8 mouse cellular contexts compared by ENCODE assay signal in genomic region chr17:34593752-34594525, GRCm38 (mm10). TPM values are rescaled to one million over a fixed set of nuclear protein-coding genes. Genes with fewer than 3 reads are reported as not detected.
DNase-seq lines count a peak whose midpoint lies in the region; ATAC-seq and TF ChIP-seq lines count a peak whose summit lies in the region.

No protein-coding gene starts in this region.

- intact Hi-C loops in left cerebral cortex, adult 2 months (cut with DNase I): loop anchor here (1.0 to 5.0 kb wide), 2 partner anchors 8 to 562 kb away; partner anchors contain the start of genes Rxrb and Slc39a7

- ATAC-seq in embryonic facial prominence, embryonic 15.5 days (ENCODE audit: insufficient number of reproducible peaks, low FRiP score, low TSS enrichment, low read depth): no peak
- no peak for ATAC-seq in kidney, postnatal 0 days (replicated peaks; ENCODE audit: low FRiP score, low read depth)
- ATAC-seq in midbrain, embryonic 14.5 days (ENCODE audit: low FRiP score, low TSS enrichment): no peak

- peak overlapping the region; percentile 70 for H3K4me3 ChIP-seq in left cerebral cortex, adult 2 months
- H3K4me3 ChIP-seq in embryonic facial prominence, embryonic 15.5 days (replicated peaks): peak overlapping the region; percentile 78
- H3K4me3 ChIP-seq in kidney, postnatal 0 days (replicated peaks; ENCODE audit: low read depth, low read length): peak overlapping the region; percentile 81
- H3K4me3 ChIP-seq in midbrain, embryonic 14.5 days (replicated peaks; ENCODE audit: low read depth, low read length): peak overlapping the region; percentile 80

- no peak; the same call in 1 of the 2 replicates for TF ChIP-seq CTCF in left cerebral cortex, adult 2 months (IDR thresholded peaks at IDR 0.05)
- TF ChIP-seq CTCF in kidney, postnatal 0 days (IDR thresholded peaks at IDR 0.05; ENCODE audit: low read depth): no peak

- H3K36me3 ChIP-seq in embryonic facial prominence, embryonic 15.5 days: peaks cover 20% of the 10 kb centered on the region
- H3K36me3 ChIP-seq in kidney, postnatal 0 days (ENCODE audit: insufficient read depth, low read length): peaks cover 7% of the 10 kb centered on the region; the same call in 1 of the 2 replicates
- peaks cover 25% of the 10 kb centered on the region for H3K36me3 ChIP-seq in midbrain, embryonic 14.5 days (ENCODE audit: control insufficient read depth, insufficient read depth, low read length)

- no peaks in the 10 kb centered on the region for H3K9me3 ChIP-seq in embryonic facial prominence, embryonic 15.5 days (replicated peaks)
- no peaks in the 10 kb centered on the region for H3K9me3 ChIP-seq in kidney, postnatal 0 days (replicated peaks; ENCODE audit: low read length)
- no peaks in the 10 kb centered on the region for H3K9me3 ChIP-seq in midbrain, embryonic 14.5 days (ENCODE audit: control insufficient read depth, low read length)

- H3K27me3 ChIP-seq in embryonic facial prominence, embryonic 15.5 days: no peaks in the 10 kb centered on the region
- H3K27me3 ChIP-seq in kidney, postnatal 0 days (ENCODE audit: insufficient read depth, low read length): no peaks in the 10 kb centered on the region
- no peaks in the 10 kb centered on the region for H3K27me3 ChIP-seq in midbrain, embryonic 14.5 days (ENCODE audit: control insufficient read depth, insufficient read depth, low read length)

- H3K4me2 ChIP-seq in embryonic facial prominence, embryonic 15.5 days (replicated peaks): peak overlapping the region; percentile 78
- H3K4me2 ChIP-seq in kidney, postnatal 0 days (ENCODE audit: low read length): peak overlapping the region; percentile 98
- peak overlapping the region; percentile 97 for H3K4me2 ChIP-seq in midbrain, embryonic 14.5 days (ENCODE audit: low read length)

- H3K27ac ChIP-seq in left cerebral cortex, adult 2 months: no peak overlapping the region; the same call in 1 of the 2 replicates
- H3K27ac ChIP-seq in embryonic facial prominence, embryonic 15.5 days (replicated peaks): peak overlapping the region; percentile 98
- H3K27ac ChIP-seq in kidney, postnatal 0 days: peak overlapping the region; percentile 99
- H3K27ac ChIP-seq in midbrain, embryonic 14.5 days (replicated peaks; ENCODE audit: low read depth, low read length): peak overlapping the region; percentile 99

- DNase-seq in left cerebral cortex, adult 2 months (ENCODE audit: extremely low spot score in 1 of 2, low spot score in 2 of 2): peak in 1 of 2 experiments; percentile 26
- DNase-seq in left cerebral cortex, adult 18-20 months (ENCODE audit: low spot score in 2 of 2): no peak
- peak; percentile 77 for DNase-seq in kidney, postnatal 0 days (ENCODE audit: low spot score)
- peak; percentile 46 for DNase-seq in midbrain, embryonic 14.5 days
- DNase-seq in spleen, postnatal 14 days (ENCODE audit: low spot score in 2 of 2): no peak
- DNase-seq in layer of hippocampus, adult 11-12 months (ENCODE audit: low spot score): no peak
- DNase-seq in right cerebral cortex, adult 2 months (ENCODE audit: low spot score in 2 of 2): no peak

- 40% methylated on average over 32 of the region's 34 CpGs for WGBS in embryonic facial prominence, embryonic 15.5 days
- 31% methylated on average over 34 of the region's 34 CpGs for WGBS in kidney, postnatal 0 days
- 42% methylated on average over 34 of the region's 34 CpGs for WGBS in midbrain, embryonic 14.5 days

- H3K9ac ChIP-seq in embryonic facial prominence, embryonic 15.5 days: peak overlapping the region; percentile 93
- H3K9ac ChIP-seq in kidney, postnatal 0 days (ENCODE audit: low read depth, low read length): peak overlapping the region; percentile 96
- peak overlapping the region; percentile 96 for H3K9ac ChIP-seq in midbrain, embryonic 14.5 days (replicated peaks; ENCODE audit: low read length)

- peaks cover 76% of the 10 kb centered on the region for H3K4me1 ChIP-seq in embryonic facial prominence, embryonic 15.5 days
- H3K4me1 ChIP-seq in kidney, postnatal 0 days (replicated peaks; ENCODE audit: insufficient read depth, low read length): peaks cover 53% of the 10 kb centered on the region
- H3K4me1 ChIP-seq in midbrain, embryonic 14.5 days (ENCODE audit: control insufficient read depth, insufficient read depth, low read length): peaks cover 31% of the 10 kb centered on the region

RNA-seq across cellular contexts. Expression of gene Pbx2, which starts 2.9 kb away (rescaled TPM):
- total RNA-seq in left cerebral cortex, adult 2 months (2021): 10 to 100 TPM; 49.6 to 68.5 TPM
- total RNA-seq in left cerebral cortex, adult 18-20 months (2021): 10 to 100 TPM; 58.4 to 64.5 TPM
- 11.0 and 13.3 TPM in 2 replicates for polyA plus RNA-seq in embryonic facial prominence, embryonic 15.5 days (2015; fragmentation: Nextera tagmentation; extraction: Ambion mirVana)
- 13.0 and 13.2 TPM in 2 replicates for polyA plus RNA-seq in kidney, postnatal 0 days (2015; fragmentation: Nextera tagmentation; extraction: Ambion mirVana)
- polyA plus RNA-seq in midbrain, embryonic 14.5 days (2014; fragmentation: Nextera tagmentation; extraction: Ambion mirVana): 12.8 and 13.5 TPM in 2 replicates

RNA-seq across cellular contexts. Expression of gene Ager, which starts 3.7 kb away (rescaled TPM):
- 1 to 10 TPM in 1 of 2 experiments, under 1 TPM in 1; 0.47 to 1.2 TPM for total RNA-seq in left cerebral cortex, adult 2 months (2021)
- total RNA-seq in left cerebral cortex, adult 18-20 months (2021): under 1 TPM; 0.45 to 0.58 TPM
- polyA plus RNA-seq in embryonic facial prominence, embryonic 15.5 days (2015; fragmentation: Nextera tagmentation; extraction: Ambion mirVana): 3.3 and 3.7 TPM in 2 replicates
- 7.4 and 7.9 TPM in 2 replicates for polyA plus RNA-seq in kidney, postnatal 0 days (2015; fragmentation: Nextera tagmentation; extraction: Ambion mirVana)
- 1.2 and 1.4 TPM in 2 replicates for polyA plus RNA-seq in midbrain, embryonic 14.5 days (2014; fragmentation: Nextera tagmentation; extraction: Ambion mirVana)

RNA-seq across cellular contexts. Expression of gene Gpsm3, which starts 4.3 kb away (rescaled TPM):
- 1 to 10 TPM; 1.8 to 3.3 TPM for total RNA-seq in left cerebral cortex, adult 2 months (2021)
- total RNA-seq in left cerebral cortex, adult 18-20 months (2021): 1 to 10 TPM; 2.5 to 3.0 TPM
- 8.5 and 9.7 TPM in 2 replicates for polyA plus RNA-seq in embryonic facial prominence, embryonic 15.5 days (2015; fragmentation: Nextera tagmentation; extraction: Ambion mirVana)
- 28.5 and 29.5 TPM in 2 replicates for polyA plus RNA-seq in kidney, postnatal 0 days (2015; fragmentation: Nextera tagmentation; extraction: Ambion mirVana)
- polyA plus RNA-seq in midbrain, embryonic 14.5 days (2014; fragmentation: Nextera tagmentation; extraction: Ambion mirVana): 2.3 and 4.3 TPM in 2 replicates

RNA-seq across cellular contexts. Expression of gene Rnf5, which starts 9.6 kb away (rescaled TPM):
- total RNA-seq in left cerebral cortex, adult 2 months (2021): 10 to 100 TPM; 70.7 to 71.5 TPM
- 10 to 100 TPM; 74.2 to 75.9 TPM for total RNA-seq in left cerebral cortex, adult 18-20 months (2021)
- 117 and 119 TPM in 2 replicates for polyA plus RNA-seq in embryonic facial prominence, embryonic 15.5 days (2015; fragmentation: Nextera tagmentation; extraction: Ambion mirVana)
- polyA plus RNA-seq in kidney, postnatal 0 days (2015; fragmentation: Nextera tagmentation; extraction: Ambion mirVana): 154 and 177 TPM in 2 replicates
- 223 and 269 TPM in 2 replicates for polyA plus RNA-seq in midbrain, embryonic 14.5 days (2014; fragmentation: Nextera tagmentation; extraction: Ambion mirVana)

RNA-seq across cellular contexts. Expression of gene Agpat1, which starts 10.1 kb away (rescaled TPM):
- 100 to 1,000 TPM; 156 to 166 TPM for total RNA-seq in left cerebral cortex, adult 2 months (2021)
- 100 to 1,000 TPM; 165 to 169 TPM for total RNA-seq in left cerebral cortex, adult 18-20 months (2021)
- 57.6 and 61.2 TPM in 2 replicates for polyA plus RNA-seq in embryonic facial prominence, embryonic 15.5 days (2015; fragmentation: Nextera tagmentation; extraction: Ambion mirVana)
- polyA plus RNA-seq in kidney, postnatal 0 days (2015; fragmentation: Nextera tagmentation; extraction: Ambion mirVana): 56.1 and 58.6 TPM in 2 replicates
- polyA plus RNA-seq in midbrain, embryonic 14.5 days (2014; fragmentation: Nextera tagmentation; extraction: Ambion mirVana): 122 and 123 TPM in 2 replicates

Comparison
In these comparisons a context has a peak if more than half of its experiments do, and no peak if none do; other contexts are left out.
1. DNase-seq: peak in kidney, postnatal 0 days (single experiment) and midbrain, embryonic 14.5 days (single experiment); none in left cerebral cortex, adult 18-20 months (0 of 2), spleen, postnatal 14 days (0 of 2), layer of hippocampus, adult 11-12 months (single experiment) and right cerebral cortex, adult 2 months (0 of 2).
2. Peak in every context shown above with its lines, with median percentiles within 50 percentile points of each other: H3K4me3 ChIP-seq, H3K4me2 ChIP-seq and H3K9ac ChIP-seq.